Mouse (Mus musculus) lung, adult 2 months (tissue): ENCODE measurements around the gene Ooep.

Source experiments
- CTCF ChIP-seq: fragments of 200-500 bp; IDR thresholded peaks from 2 replicates; pipeline ENCODE4 v1.5.1; 2011; ENCODE audit warnings: mild to moderate bottlenecking, low read length, control low read depth; ENCODE audit not compliant: insufficient read depth
- POLR2A ChIP-seq: fragments of 200-500 bp; IDR thresholded peaks from 2 replicates; pipeline ENCODE4 v1.6.1; 2011; ENCODE audit warnings: low read depth, mild to moderate bottlenecking, control low read depth, low read length, borderline replicate concordance; ENCODE audit errors: extremely low read depth

GRCm38 (mm10) chr9:78375486-78375885 lies 3.0 kb downstream of the Ooep start:
- TF ChIP-seq POLR2A (no peak), CTCF (no peak)
